Mouse (Mus musculus) A20 (cell line): ENCODE measurements around the gene Klhdc8a.

Experiments used
- DNase-seq: peaks from one replicate; pipeline ENCODE4 v3.0.0-alpha.2; 2011; ENCODE audit warnings: low read depth, low spot score

The Klhdc8a gene

DNA sequence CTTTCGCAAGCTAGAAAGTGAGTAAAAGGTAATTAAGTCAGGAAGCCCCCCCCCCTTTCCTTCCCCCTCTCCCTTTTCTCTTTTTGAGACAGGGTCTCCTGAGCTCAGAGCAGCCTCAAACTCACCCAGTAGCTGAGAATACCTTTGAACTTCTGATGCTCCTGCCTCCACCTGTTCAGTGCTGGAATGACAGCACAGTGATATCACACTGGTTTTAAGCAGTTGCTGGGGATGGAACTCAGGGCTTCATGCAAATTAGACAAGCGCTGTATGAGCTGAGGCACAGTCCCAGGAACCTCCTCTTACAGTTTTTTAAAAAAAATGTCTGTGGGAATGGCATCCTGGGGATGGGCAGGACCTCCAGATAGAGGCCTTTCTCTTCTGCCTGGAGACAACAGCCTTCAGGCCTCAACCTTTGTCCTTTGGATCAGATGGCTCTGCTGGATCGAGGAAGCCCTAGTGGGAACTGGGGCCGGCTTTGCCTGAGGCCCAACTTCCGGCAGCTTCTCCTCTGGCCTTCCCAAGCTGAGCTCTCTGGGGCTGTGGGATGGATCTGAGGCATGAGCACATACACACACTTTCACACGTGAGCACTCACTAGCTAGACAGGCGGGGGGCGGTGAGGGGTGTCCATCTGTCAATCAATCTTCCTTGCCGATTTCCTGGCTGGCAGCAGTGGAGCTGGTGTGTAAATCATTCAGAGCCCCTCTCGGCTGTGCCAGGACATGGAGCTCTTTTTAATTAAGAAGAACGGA, 7.3 kb upstream of the Klhdc8a start:
- DNase-seq, result no peak

- DNase-seq, result no peak
Measured at GRCm38 (mm10) chr1:132291706-132292105, 6.7 kb upstream of the Klhdc8a start.

- DNase-seq, result peak; percentile 24
Measured at GRCm38 (mm10) chr1:132292318-132293129, 5.9 kb upstream of the Klhdc8a start.

GRCm38 (mm10) chr1:132295506-132295905, 2.9 kb upstream of the Klhdc8a start:
- no peak for DNase-seq

- DNase-seq, result no peak
Measured at GRCm38 (mm10) chr1:132296051-132296450, 2.4 kb upstream of the Klhdc8a start.

DNA sequence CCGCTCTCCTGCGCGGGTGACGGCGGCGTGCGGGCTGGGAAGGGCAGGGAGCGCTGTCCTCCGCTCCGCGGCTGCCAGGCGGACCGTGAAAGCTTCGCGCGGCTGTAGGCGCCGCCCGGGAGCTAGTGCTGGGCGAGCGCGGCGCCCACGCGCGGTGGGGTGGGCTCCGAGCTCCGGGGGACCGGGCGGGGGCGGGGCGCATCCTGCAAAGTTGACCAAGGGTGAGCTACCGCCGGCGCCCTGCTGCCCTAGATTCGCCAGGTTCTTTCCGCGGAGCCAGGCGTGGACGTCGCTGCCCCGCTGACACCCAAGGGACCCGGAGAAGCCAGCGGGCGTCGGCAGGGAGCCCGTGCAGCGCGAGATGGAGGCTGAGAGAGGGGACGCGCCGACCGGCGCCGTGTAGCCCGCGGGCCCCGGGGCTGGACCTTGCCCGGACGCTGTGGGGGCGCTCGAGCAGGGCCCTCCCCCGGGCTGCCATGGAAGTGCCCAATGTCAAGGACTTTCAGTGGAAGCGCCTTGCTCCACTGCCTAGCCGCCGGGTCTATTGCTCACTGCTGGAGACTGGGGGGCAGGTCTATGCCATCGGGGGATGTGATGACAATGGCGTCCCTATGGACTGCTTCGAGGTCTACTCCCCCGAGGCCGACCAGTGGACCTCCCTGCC, 507 bp downstream of the Klhdc8a start:
- DNase-seq, result no peak

GRCm38 (mm10) chr1:132299744-132300143, 1.3 kb downstream of the Klhdc8a start:
- DNase-seq, result no peak

DNA sequence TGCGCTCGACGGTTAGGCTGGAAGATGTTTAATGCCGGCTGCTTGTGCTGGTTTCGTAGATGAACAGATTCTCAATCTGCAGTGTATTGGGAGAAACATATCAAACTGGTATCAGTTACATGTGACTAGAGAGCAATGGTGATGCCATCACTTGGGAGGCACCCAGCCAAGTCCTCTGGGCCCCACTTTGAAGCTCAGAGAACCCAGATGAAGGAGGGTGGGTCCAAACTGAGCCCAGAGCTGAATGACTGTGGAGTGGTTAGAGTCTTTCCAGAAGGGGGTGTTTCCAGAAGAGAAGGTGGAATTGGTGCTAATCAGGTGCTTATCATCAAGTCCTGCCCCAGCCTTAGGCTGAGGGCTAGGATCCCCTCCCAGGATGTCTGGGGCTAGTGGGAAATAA, 2.8 kb downstream of the Klhdc8a start:
- no peak for DNase-seq

DNA sequence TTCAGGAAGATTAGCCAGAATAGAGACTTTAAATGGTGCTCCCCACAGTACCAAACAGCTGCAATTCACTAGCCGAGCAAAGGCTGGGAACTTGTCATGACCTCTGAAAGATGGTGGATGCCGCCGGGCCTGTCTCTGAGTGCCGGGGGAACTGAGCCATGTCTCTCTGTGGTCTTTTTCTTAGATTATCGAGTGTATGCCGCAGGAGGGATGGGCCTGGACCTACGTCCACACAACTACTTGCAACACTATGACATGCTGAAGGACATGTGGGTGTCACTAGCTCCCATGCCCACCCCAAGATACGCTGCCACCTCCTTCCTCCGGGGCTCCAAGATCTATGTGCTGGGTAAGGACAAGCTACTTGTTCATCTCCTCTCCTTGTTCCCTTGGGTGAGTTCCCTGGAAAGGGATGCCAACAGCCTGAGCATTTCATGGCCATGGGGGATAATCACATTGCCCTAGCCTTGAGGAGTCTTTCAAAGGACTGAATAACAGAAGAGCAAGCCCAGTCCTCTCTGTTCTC, 4.0 kb downstream of the Klhdc8a start:
- DNase-seq, result no peak

- no peak for DNase-seq
Measured at GRCm38 (mm10) chr1:132304618-132305214, 6.3 kb downstream of the Klhdc8a start.

- peak; percentile 40 for DNase-seq
Measured at GRCm38 (mm10) chr1:132306160-132306559, 7.7 kb downstream of the Klhdc8a start.

GRCm38 (mm10) chr1:132306808-132307207, 8.4 kb downstream of the Klhdc8a start:
- DNase-seq, result no peak

DNA sequence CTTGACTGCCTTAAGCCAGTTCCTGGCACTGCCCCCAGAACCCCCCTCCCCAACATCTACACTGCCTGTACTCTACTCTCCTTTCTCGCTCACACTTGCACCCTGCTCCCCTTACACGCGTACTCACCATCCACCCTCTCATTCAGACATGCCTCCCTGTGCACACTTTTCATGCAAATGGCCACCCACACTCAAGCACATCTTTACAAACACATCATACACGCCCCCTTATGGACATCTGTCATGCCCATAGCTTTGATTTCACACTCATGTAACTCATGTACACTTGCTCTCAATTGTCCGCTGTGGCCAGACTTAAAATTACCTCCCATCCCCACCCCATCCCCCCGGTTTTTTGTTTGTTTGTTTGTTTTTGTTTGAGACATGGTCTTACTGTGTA, 9.5 kb downstream of the Klhdc8a start:
- DNase-seq, result no peak

GRCm38 (mm10) chr1:132308674-132309073, 10.2 kb downstream of the Klhdc8a start:
- no peak for DNase-seq

- DNase-seq, result no peak
Measured at GRCm38 (mm10) chr1:132310754-132311153, 12.3 kb downstream of the Klhdc8a start.

DNA sequence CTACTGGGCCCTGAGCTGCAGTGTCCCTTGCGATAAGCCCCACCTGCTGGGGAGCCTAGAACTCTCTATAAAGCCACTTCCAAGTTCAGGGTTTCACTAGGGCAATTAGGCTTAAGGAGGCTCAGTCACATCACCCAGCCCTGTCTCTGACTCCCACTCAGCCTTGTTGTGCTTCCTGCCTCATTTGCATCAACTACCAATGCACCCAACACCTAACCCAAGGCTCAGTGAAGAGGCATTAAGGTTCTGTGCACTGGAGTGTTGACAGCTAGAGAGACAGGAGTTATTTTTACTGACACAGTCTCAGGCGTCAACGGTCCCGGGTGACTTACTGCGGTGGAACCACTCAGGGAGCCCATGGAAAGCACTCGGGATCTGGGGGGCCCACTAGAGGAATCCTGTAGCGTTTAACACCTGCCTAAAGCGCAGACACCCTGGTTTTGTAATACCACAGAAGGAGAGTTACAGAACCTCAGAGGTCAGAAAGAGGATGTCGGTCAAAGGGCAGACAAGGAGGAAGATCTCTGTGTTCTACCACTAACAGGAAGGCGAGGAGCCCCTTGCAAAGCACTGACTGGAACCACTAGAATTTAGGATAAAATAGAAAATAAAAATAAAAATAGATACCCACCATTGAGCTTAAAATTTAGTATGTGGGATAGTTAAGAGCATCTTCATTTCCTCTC, 12.9 kb downstream of the Klhdc8a start:
- DNase-seq, result peak; percentile 84

- peak; percentile 19 for DNase-seq
Measured at GRCm38 (mm10) chr1:132312043-132312442, 13.6 kb downstream of the Klhdc8a start.

- peak; percentile 66 for DNase-seq
Measured at GRCm38 (mm10) chr1:132312703-132313102, 14.3 kb downstream of the Klhdc8a start.

- peak; percentile 94 for DNase-seq
Measured at GRCm38 (mm10) chr1:132315889-132316624, 17.6 kb downstream of the Klhdc8a start, which contains the start of gene Nuak2. Gene Nuak2, plus strand, starts transcription at chr1:132316126.

DNA sequence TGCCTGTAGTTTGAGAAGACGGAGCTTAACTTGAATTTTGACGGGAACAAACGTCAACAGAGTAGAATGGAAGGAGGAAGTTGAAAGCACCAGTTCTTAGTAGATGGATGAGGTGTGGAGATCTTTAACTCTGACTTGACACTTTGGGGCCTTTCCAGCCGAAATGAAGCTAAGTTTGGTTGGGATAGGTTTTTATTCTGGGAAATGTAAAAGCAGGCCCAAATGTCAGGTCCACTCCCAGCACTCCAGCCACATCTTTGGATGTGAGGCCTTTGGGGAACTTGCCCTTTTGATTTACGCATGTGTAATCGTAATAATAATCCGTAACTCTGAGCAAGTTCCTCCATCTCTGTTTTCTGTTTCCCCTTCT, 18.2 kb downstream of the Klhdc8a start:
- DNase-seq, result peak; percentile 79
